Mouse (Mus musculus): ENCODE measurements around the gene Cnpy1. TPM values are rescaled to one million over a fixed set of nuclear protein-coding genes. Genes with fewer than 3 reads are reported as not detected.

Cnpy1 gene
- total and polyA plus RNA-seq, 3 experiments: not detected

- Histone ChIP-seq H3K9me3 (replicated peaks; ENCODE audit: insufficient read depth, low read length) (no peaks in the 10 kb centered on the region), H3K4me3 (ENCODE audit: control insufficient read depth in 1 of 2, insufficient read depth in 1 of 2, low read depth in 2 of 2, low read length in 2 of 2) (no peak overlapping the region), H3K36me3 (ENCODE audit: control insufficient read depth in 1 of 2, insufficient read depth in 2 of 2, low read length in 2 of 2) (no peaks in the 10 kb centered on the region), H3K4me1 (ENCODE audit: control insufficient read depth in 1 of 2, insufficient read depth in 2 of 2, low read length in 2 of 2) (no peaks in the 10 kb centered on the region), H3K9ac (ENCODE audit: control insufficient read depth, low read depth, low read length, poor library complexity, severe bottlenecking) (no peak overlapping the region), H3K79me2 (ENCODE audit: control insufficient read depth, insufficient read depth, low read length, poor library complexity) (no peaks in the 10 kb centered on the region), H3K27ac (ENCODE audit: control insufficient read depth, low read depth, low read length) (no peak overlapping the region), H3K27me3 (ENCODE audit: control insufficient read depth in 1 of 2, insufficient read depth in 2 of 2, low read length in 2 of 2) (no peaks in the 10 kb centered on the region)
- no peak for DNase-seq (ENCODE audit: low read depth, low spot score)
- TF ChIP-seq CHD1 (IDR thresholded peaks at IDR 0.05; ENCODE audit: low read depth, low read length) (no peak), JUND (IDR thresholded peaks at IDR 0.05; ENCODE audit: low read depth, low read length) (no peak), NRF1 (IDR thresholded peaks at IDR 0.05; ENCODE audit: insufficient read depth, low read depth, low read length, poor library complexity, severe bottlenecking) (no peak), MYB (IDR thresholded peaks at IDR 0.05; ENCODE audit: low read depth, low read length) (no peak), MAFK (IDR thresholded peaks at IDR 0.05; ENCODE audit: borderline replicate concordance, low read depth, low read length) (no peak), EP300 (IDR thresholded peaks at IDR 0.05; ENCODE audit: low read depth in 1 of 2, low read length in 2 of 2) (no peak), MAX (IDR thresholded peaks at IDR 0.05; ENCODE audit: low read length) (no peak), MEF2A (IDR thresholded peaks at IDR 0.05; ENCODE audit: extremely low read depth, insufficient replicate concordance, low read depth, low read length, poor library complexity, severe bottlenecking) (no peak), KAT2A (conservative IDR thresholded peaks at IDR 0.05; ENCODE audit: low read depth, low read length) (no peak), USF1 (IDR thresholded peaks at IDR 0.05; ENCODE audit: low read depth, low read length) (no peak)
Observed at GRCm38 (mm10) chr5:28237055-28237454, 8.6 kb downstream of the Cnpy1 start.

- H3K79me2 ChIP-seq (ENCODE audit: control insufficient read depth, insufficient read depth, low read length, poor library complexity): no peaks in the 10 kb centered on the region
- no peaks in the 10 kb centered on the region for H3K9me3 ChIP-seq (replicated peaks; ENCODE audit: insufficient read depth, low read length)
- TF ChIP-seq ZMIZ1 (IDR thresholded peaks at IDR 0.05; ENCODE audit: low read depth, low read length) (no peak), TAL1 (IDR thresholded peaks at IDR 0.05; ENCODE audit: low read length) (no peak), MYB (IDR thresholded peaks at IDR 0.05; ENCODE audit: low read depth, low read length) (no peak), KAT2A (conservative IDR thresholded peaks at IDR 0.05; ENCODE audit: low read depth, low read length) (no peak), CHD2 (IDR thresholded peaks at IDR 0.05; ENCODE audit: low read length) (no peak), E2F4 (IDR thresholded peaks at IDR 0.05; ENCODE audit: borderline replicate concordance, low read depth, low read length) (no peak), CHD1 (IDR thresholded peaks at IDR 0.05; ENCODE audit: low read depth, low read length) (no peak), SIN3A (IDR thresholded peaks at IDR 0.05; ENCODE audit: low read length) (no peak), USF2 (IDR thresholded peaks at IDR 0.05; ENCODE audit: borderline replicate concordance in 1 of 2, insufficient read depth in 1 of 2, low read depth in 1 of 2, low read length in 2 of 2) (no peak), MXI1 (IDR thresholded peaks at IDR 0.05; ENCODE audit: low read depth, low read length) (no peak), ETS1 (IDR thresholded peaks at IDR 0.05; ENCODE audit: low read depth, low read length) (no peak), ELF1 (IDR thresholded peaks at IDR 0.05; ENCODE audit: low read depth, low read length) (no peak), POLR2A (IDR thresholded peaks at IDR 0.05; ENCODE audit: control insufficient read depth in 1 of 2, insufficient read depth in 1 of 2, low read depth in 1 of 2, low read length in 2 of 2, poor library complexity in 1 of 2) (no peak), ZNF384 (IDR thresholded peaks at IDR 0.05; ENCODE audit: low read depth, low read length) (no peak), JUND (IDR thresholded peaks at IDR 0.05; ENCODE audit: low read depth, low read length) (no peak), MAX (IDR thresholded peaks at IDR 0.05; ENCODE audit: low read length) (no peak), GATA1 (IDR thresholded peaks at IDR 0.05; ENCODE audit: low read depth, low read length) (no peak), BHLHE40 (IDR thresholded peaks at IDR 0.05; ENCODE audit: borderline replicate concordance, low read depth, low read length) (no peak), HCFC1 (IDR thresholded peaks at IDR 0.05; ENCODE audit: low read depth, low read length) (no peak), SMC3 (IDR thresholded peaks at IDR 0.05; ENCODE audit: low read depth, low read length) (no peak)
- no peaks in the 10 kb centered on the region for H3K27me3 ChIP-seq (ENCODE audit: control insufficient read depth in 1 of 2, insufficient read depth in 2 of 2, low read length in 2 of 2)
- no peaks in the 10 kb centered on the region for H3K36me3 ChIP-seq (ENCODE audit: control insufficient read depth in 1 of 2, insufficient read depth in 2 of 2, low read length in 2 of 2)
- H3K4me3 ChIP-seq (ENCODE audit: control insufficient read depth in 1 of 2, insufficient read depth in 1 of 2, low read depth in 2 of 2, low read length in 2 of 2): no peak overlapping the region
- H3K4me1 ChIP-seq (ENCODE audit: control insufficient read depth in 1 of 2, insufficient read depth in 2 of 2, low read length in 2 of 2): no peaks in the 10 kb centered on the region
- H3K27ac ChIP-seq (ENCODE audit: control insufficient read depth, low read depth, low read length): no peak overlapping the region
- no peak for DNase-seq (ENCODE audit: low read depth, low spot score)
- H3K9ac ChIP-seq (ENCODE audit: control insufficient read depth, low read depth, low read length, poor library complexity, severe bottlenecking): no peak overlapping the region
Observed at GRCm38 (mm10) chr5:28236098-28236497, 9.5 kb downstream of the Cnpy1 start.
